Mouse (Mus musculus) MEL (cell line): ENCODE measurements at regions not wholly inside any gene's neighbourhood (a gene's known extent, or its start where the extent isn't known, plus 50 kb on each side); places are given as distances from the start of the nearest gene placed in this dataset.
A peak's percentile ranks its signal among the peaks of the same experiment; 100 is the strongest.

ENCODE experiments used
- DNase-seq: peaks from one replicate; pipeline ENCODE4 v3.0.0; 2011; ENCODE audit warnings: low read depth, low spot score
- H3K27ac ChIP-seq: 2 replicates; pipeline ENCODE4 v1.5.1; 2012; ENCODE audit warnings: low read depth, mild to moderate bottlenecking, control low read depth, low read length, moderate library complexity; ENCODE audit not compliant: control insufficient read depth
- H3K27me3 ChIP-seq, 2 experiments: fragments of 150-350 bp in 1 of 2; sonication (generic) in 1 of 2; 2 replicates each; pipeline ENCODE4 v1.6.1; 2012; ENCODE audit warnings: low read length in 2 of 2, mild to moderate bottlenecking in 2 of 2, improper control_type of control experiment in 1 of 2, moderate library complexity in 1 of 2; ENCODE audit not compliant: insufficient read depth in 2 of 2, control insufficient read depth in 1 of 2
- H3K36me3 ChIP-seq, 2 experiments: 2 replicates each; pipeline ENCODE4 v1.6.1; 2012 to 2014; ENCODE audit warnings: low read length in 2 of 2, improper control_type of control experiment in 1 of 2, inconsistent platforms in 1 of 2, mild to moderate bottlenecking in 1 of 2; ENCODE audit not compliant: insufficient read depth in 2 of 2, control insufficient read depth in 1 of 2
- H3K4me1 ChIP-seq, 2 experiments: fragments of 150-350 bp in 1 of 2; sonication (generic) in 1 of 2; 2 replicates each; pipeline ENCODE4 v1.6.1; 2012; ENCODE audit warnings: low read length in 2 of 2, improper control_type of control experiment in 1 of 2, mild to moderate bottlenecking in 1 of 2; ENCODE audit not compliant: insufficient read depth in 2 of 2, control insufficient read depth in 1 of 2
- H3K4me3 ChIP-seq, 2 experiments: fragments of 150-350 bp in 1 of 2; sonication (generic) in 1 of 2; 2 replicates each; pipeline ENCODE4 v1.5.1; 2012; ENCODE audit warnings: low read depth in 2 of 2, low read length in 2 of 2, mild to moderate bottlenecking in 2 of 2, moderate library complexity in 2 of 2, control low read depth in 1 of 2, improper control_type of control experiment in 1 of 2; ENCODE audit not compliant: control insufficient read depth in 1 of 2, insufficient read depth in 1 of 2
- H3K79me2 ChIP-seq: 2 replicates; pipeline ENCODE4 v1.6.1; 2012; ENCODE audit warnings: mild to moderate bottlenecking, low read length, moderate library complexity; ENCODE audit not compliant: control insufficient read depth, poor library complexity, insufficient read depth
- H3K9ac ChIP-seq: 2 replicates; pipeline ENCODE4 v1.6.1; 2012; ENCODE audit warnings: low read depth, mild to moderate bottlenecking, control low read depth, low read length, moderate library complexity; ENCODE audit not compliant: control insufficient read depth, poor library complexity, severe bottlenecking
- H3K9me3 ChIP-seq: fragments of 150-350 bp; sonication (generic); replicated peaks from 2 replicates; pipeline ENCODE4 v1.6.1; 2012; ENCODE audit warnings: mild to moderate bottlenecking, low read length, improper control_type of control experiment, moderate library complexity; ENCODE audit not compliant: insufficient read depth
- BHLHE40 ChIP-seq: IDR thresholded peaks from 2 replicates; pipeline ENCODE4 v1.6.1; 2012; ENCODE audit warnings: low read depth, mild to moderate bottlenecking, inconsistent platforms, low read length, improper control_type of control experiment, borderline replicate concordance
- CHD1 ChIP-seq: IDR thresholded peaks from 2 replicates; pipeline ENCODE4 v1.6.1; 2012; ENCODE audit warnings: low read depth, mild to moderate bottlenecking, inconsistent platforms, low read length, improper control_type of control experiment
- CHD2 ChIP-seq: IDR thresholded peaks from 2 replicates; pipeline ENCODE4 v1.6.1; 2011; ENCODE audit warnings: low read length, improper control_type of control experiment
- CTCF ChIP-seq, 3 experiments: IDR thresholded peaks in 2 of 3; conservative IDR thresholded peaks in 1 of 3; 2 replicates each; pipeline ENCODE4 v1.5.1; 2011 to 2012; ENCODE audit warnings: low read length in 3 of 3, low read depth in 2 of 3, mild to moderate bottlenecking in 2 of 3, improper control_type of control experiment in 1 of 3, inconsistent platforms in 1 of 3, mixed read lengths in 1 of 3, moderate library complexity in 1 of 3; ENCODE audit not compliant: control insufficient read depth in 1 of 3, insufficient read depth in 1 of 3, poor library complexity in 1 of 3, severe bottlenecking in 1 of 3
- E2F4 ChIP-seq: IDR thresholded peaks from 2 replicates; pipeline ENCODE4 v1.6.1; 2011; ENCODE audit warnings: low read depth, low read length, improper control_type of control experiment, borderline replicate concordance
- ELF1 ChIP-seq: IDR thresholded peaks from 2 replicates; pipeline ENCODE4 v1.6.1; 2014; ENCODE audit warnings: low read depth, mild to moderate bottlenecking, inconsistent platforms, low read length, improper control_type of control experiment, moderate library complexity
- EP300 ChIP-seq, 2 experiments: IDR thresholded peaks; 2 replicates each; pipeline ENCODE4 v1.6.1; 2011; ENCODE audit warnings: improper control_type of control experiment in 2 of 2, low read length in 2 of 2, low read depth in 1 of 2, mild to moderate bottlenecking in 1 of 2
- ETS1 ChIP-seq: IDR thresholded peaks from 2 replicates; pipeline ENCODE4 v1.6.1; 2012; ENCODE audit warnings: low read depth, mild to moderate bottlenecking, inconsistent platforms, low read length, improper control_type of control experiment, moderate library complexity
- GABPA ChIP-seq: IDR thresholded peaks from 2 replicates; pipeline ENCODE4 v1.6.1; 2012; ENCODE audit warnings: low read depth, mild to moderate bottlenecking, inconsistent platforms, low read length, improper control_type of control experiment, moderate library complexity
- GATA1 ChIP-seq: IDR thresholded peaks from 2 replicates; pipeline ENCODE4 v1.6.1; 2011; ENCODE audit warnings: low read depth, low read length, improper control_type of control experiment
- HCFC1 ChIP-seq: IDR thresholded peaks from 2 replicates; pipeline ENCODE4 v1.6.1; 2012; ENCODE audit warnings: low read depth, mild to moderate bottlenecking, inconsistent platforms, low read length, improper control_type of control experiment, moderate library complexity
- JUND ChIP-seq: IDR thresholded peaks from 2 replicates; pipeline ENCODE4 v1.6.1; 2011; ENCODE audit warnings: low read depth, mild to moderate bottlenecking, improper control_type of control experiment, low read length
- KAT2A ChIP-seq: conservative IDR thresholded peaks from 2 replicates; pipeline ENCODE4 v1.6.1; 2012; ENCODE audit warnings: low read depth, low read length, improper control_type of control experiment, inconsistent platforms
- MAFK ChIP-seq: IDR thresholded peaks from 2 replicates; pipeline ENCODE4 v1.6.1; 2011; ENCODE audit warnings: low read depth, mild to moderate bottlenecking, low read length, improper control_type of control experiment, borderline replicate concordance
- MAX ChIP-seq: IDR thresholded peaks from 2 replicates; pipeline ENCODE4 v1.6.1; 2011; ENCODE audit warnings: low read length, improper control_type of control experiment
- MAZ ChIP-seq: IDR thresholded peaks from 2 replicates; pipeline ENCODE4 v1.6.1; 2012; ENCODE audit warnings: low read depth, mild to moderate bottlenecking, inconsistent platforms, low read length, improper control_type of control experiment
- MEF2A ChIP-seq: IDR thresholded peaks from 2 replicates; pipeline ENCODE4 v1.6.1; 2014; ENCODE audit warnings: low read depth, mild to moderate bottlenecking, inconsistent platforms, low read length, improper control_type of control experiment; ENCODE audit not compliant: poor library complexity, insufficient replicate concordance, severe bottlenecking; ENCODE audit errors: extremely low read depth
- MXI1 ChIP-seq: IDR thresholded peaks from 2 replicates; pipeline ENCODE4 v1.6.1; 2011; ENCODE audit warnings: mild to moderate bottlenecking, low read depth, low read length, improper control_type of control experiment
- MYB ChIP-seq: IDR thresholded peaks from 2 replicates; pipeline ENCODE4 v1.6.1; 2011; ENCODE audit warnings: mild to moderate bottlenecking, low read depth, low read length, improper control_type of control experiment
- MYC ChIP-seq: IDR thresholded peaks from 2 replicates; pipeline ENCODE4 v1.6.1; 2011; ENCODE audit warnings: low read depth, mild to moderate bottlenecking, low read length, improper control_type of control experiment, moderate library complexity
- NELFE ChIP-seq: IDR thresholded peaks from 2 replicates; pipeline ENCODE4 v1.6.1; 2011; ENCODE audit warnings: low read depth, low read length, improper control_type of control experiment
- NRF1 ChIP-seq: IDR thresholded peaks from 2 replicates; pipeline ENCODE4 v1.6.1; 2014; ENCODE audit warnings: low read depth, mild to moderate bottlenecking, inconsistent platforms, low read length, improper control_type of control experiment, moderate library complexity; ENCODE audit not compliant: poor library complexity, insufficient read depth, severe bottlenecking
- POLR2A ChIP-seq, 2 experiments: IDR thresholded peaks; 2 replicates each; pipeline ENCODE4 v1.6.1; 2011 to 2012; ENCODE audit warnings: low read length in 2 of 2, mild to moderate bottlenecking in 2 of 2, control low read depth in 1 of 2, improper control_type of control experiment in 1 of 2, low read depth in 1 of 2, moderate library complexity in 1 of 2; ENCODE audit not compliant: control insufficient read depth in 1 of 2, insufficient read depth in 1 of 2, poor library complexity in 1 of 2
- POLR2AphosphoS2 ChIP-seq: IDR thresholded peaks from 2 replicates; pipeline ENCODE4 v1.6.1; 2011; ENCODE audit warnings: low read length, improper control_type of control experiment
- POLR2AphosphoS5 ChIP-seq: IDR thresholded peaks from 2 replicates; pipeline ENCODE4 v1.6.1; 2012; ENCODE audit warnings: low read depth, borderline replicate concordance, mild to moderate bottlenecking, inconsistent platforms, low read length, moderate library complexity, mixed read lengths
- RAD21 ChIP-seq: IDR thresholded peaks from 2 replicates; pipeline ENCODE4 v1.6.1; 2011; ENCODE audit warnings: mild to moderate bottlenecking, low read depth, low read length, improper control_type of control experiment
- RCOR1 ChIP-seq: IDR thresholded peaks from 2 replicates; pipeline ENCODE4 v1.6.1; 2012; ENCODE audit warnings: low read depth, mild to moderate bottlenecking, inconsistent platforms, low read length, improper control_type of control experiment
- SIN3A ChIP-seq: IDR thresholded peaks from 2 replicates; pipeline ENCODE4 v1.6.1; 2012; ENCODE audit warnings: low read length, improper control_type of control experiment, inconsistent platforms
- SMC3 ChIP-seq: IDR thresholded peaks from 2 replicates; pipeline ENCODE4 v1.6.1; 2011; ENCODE audit warnings: low read depth, low read length, improper control_type of control experiment
- TAL1 ChIP-seq: IDR thresholded peaks from 2 replicates; pipeline ENCODE4 v1.6.1; 2012; ENCODE audit warnings: mild to moderate bottlenecking, inconsistent platforms, low read length, moderate library complexity, mixed read lengths
- TBP ChIP-seq: IDR thresholded peaks from 2 replicates; pipeline ENCODE4 v1.8.0; 2011; ENCODE audit warnings: low read depth, low read length, improper control_type of control experiment
- TCF12 ChIP-seq: IDR thresholded peaks from 2 replicates; pipeline ENCODE4 v1.6.1; 2014; ENCODE audit warnings: low read depth, mild to moderate bottlenecking, inconsistent platforms, low read length, improper control_type of control experiment, moderate library complexity
- UBTF ChIP-seq: IDR thresholded peaks from 2 replicates; pipeline ENCODE4 v1.6.1; 2012; ENCODE audit warnings: low read depth, mild to moderate bottlenecking, inconsistent platforms, low read length, improper control_type of control experiment, moderate library complexity, borderline replicate concordance; ENCODE audit not compliant: insufficient read depth
- USF1 ChIP-seq: IDR thresholded peaks from 2 replicates; pipeline ENCODE4 v1.6.1; 2014; ENCODE audit warnings: low read depth, mild to moderate bottlenecking, inconsistent platforms, low read length, improper control_type of control experiment, moderate library complexity
- USF2 ChIP-seq, 2 experiments: IDR thresholded peaks; 2 replicates each; pipeline ENCODE4 v1.6.1; 2011 to 2012; ENCODE audit warnings: improper control_type of control experiment in 2 of 2, low read length in 2 of 2, borderline replicate concordance in 1 of 2, inconsistent platforms in 1 of 2, low read depth in 1 of 2, mild to moderate bottlenecking in 1 of 2; ENCODE audit not compliant: insufficient read depth in 1 of 2
- ZC3H11A ChIP-seq: IDR thresholded peaks from 2 replicates; pipeline ENCODE4 v1.6.1; 2012; ENCODE audit warnings: low read depth, mild to moderate bottlenecking, inconsistent platforms, low read length, improper control_type of control experiment
- ZKSCAN1 ChIP-seq: IDR thresholded peaks from 2 replicates; pipeline ENCODE4 v1.6.1; 2012; ENCODE audit warnings: low read depth, mild to moderate bottlenecking, inconsistent platforms, low read length, improper control_type of control experiment, moderate library complexity
- ZMIZ1 ChIP-seq: IDR thresholded peaks from 2 replicates; pipeline ENCODE4 v1.6.1; 2012; ENCODE audit warnings: low read depth, mild to moderate bottlenecking, inconsistent platforms, low read length, improper control_type of control experiment, moderate library complexity
- ZNF384 ChIP-seq: IDR thresholded peaks from 2 replicates; pipeline ENCODE4 v1.6.1; 2012; ENCODE audit warnings: low read depth, mild to moderate bottlenecking, inconsistent platforms, low read length, improper control_type of control experiment

DNA sequence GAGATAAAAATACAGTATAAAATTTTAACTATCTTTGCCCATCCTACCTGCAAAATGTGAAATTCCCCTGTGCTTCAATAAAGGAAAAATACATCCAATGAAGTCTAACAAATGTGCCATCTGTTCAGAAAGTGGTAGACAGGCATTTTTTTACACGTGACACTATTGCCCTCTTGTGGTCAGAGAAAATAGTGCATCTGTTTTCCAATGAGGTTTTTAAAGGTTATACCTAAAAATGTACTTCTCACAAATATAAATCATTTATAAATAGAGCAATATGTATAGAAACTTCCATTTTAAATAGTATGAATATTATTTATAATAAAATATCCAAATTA lies 93.5 kb downstream of the Mat2b start:
- Histone ChIP-seq H3K9ac (no peak overlapping the region), H3K36me3 (no peaks in the 10 kb centered on the region), H3K9me3 (no peaks in the 10 kb centered on the region), H3K4me1 (no peaks in the 10 kb centered on the region), H3K27me3 (no peaks in the 10 kb centered on the region), H3K4me3 (no peak overlapping the region), H3K27ac (no peak overlapping the region), H3K79me2 (no peaks in the 10 kb centered on the region)
- DNase-seq: peak; percentile 64
- TF ChIP-seq CHD1: no peak
- TF ChIP-seq MXI1: no peak
- TF ChIP-seq TAL1: no peak
- TF ChIP-seq RCOR1: no peak
- TF ChIP-seq MAFK: no peak
- TF ChIP-seq MYC: 0 out of 2 replicates have a peak, but pooled peaks have one; percentile 29
- TF ChIP-seq MAX: peak; percentile 33; the same call in 1 of the 2 replicates
- TF ChIP-seq CHD2: no peak
- no peak for TF ChIP-seq TBP
- TF ChIP-seq BHLHE40: no peak
- TF ChIP-seq JUND: no peak; the same call in 1 of the 2 replicates
- no peak for TF ChIP-seq USF1
- TF ChIP-seq ETS1: no peak
- TF ChIP-seq SMC3: peak; percentile 84
- no peak for TF ChIP-seq NELFE
- TF ChIP-seq ZMIZ1: no peak
- TF ChIP-seq GABPA: no peak
- no peak for TF ChIP-seq POLR2AphosphoS2
- TF ChIP-seq KAT2A: no peak
- TF ChIP-seq POLR2AphosphoS5: no peak
- no peak for TF ChIP-seq USF2 (IDR thresholded peaks at IDR 0.05; ENCODE audit: borderline replicate concordance in 1 of 2, insufficient read depth in 1 of 2, low read depth in 1 of 2, low read length in 2 of 2)
- no peak for TF ChIP-seq MYB
- TF ChIP-seq ZC3H11A: peak; percentile 78
- no peak for TF ChIP-seq MAZ
- no peak for TF ChIP-seq HCFC1
- TF ChIP-seq NRF1: no peak
- peak; percentile 98 for TF ChIP-seq RAD21
- no peak for TF ChIP-seq MEF2A
- no peak for TF ChIP-seq SIN3A
- no peak for TF ChIP-seq GATA1
- TF ChIP-seq E2F4: no peak
- no peak for TF ChIP-seq POLR2A (IDR thresholded peaks at IDR 0.05; ENCODE audit: control insufficient read depth in 1 of 2, insufficient read depth in 1 of 2, low read depth in 1 of 2, low read length in 2 of 2, poor library complexity in 1 of 2)
- no peak for TF ChIP-seq ZKSCAN1
- TF ChIP-seq EP300 (IDR thresholded peaks at IDR 0.05; ENCODE audit: low read depth in 1 of 2, low read length in 2 of 2): no peak
- no peak for TF ChIP-seq UBTF
- TF ChIP-seq TCF12: no peak
- peak in 2 of 3 experiments; percentile 54 to 82; a peak in 5 of 6 replicates for TF ChIP-seq CTCF (IDR thresholded peaks at IDR 0.05 in 2 of 3, conservative IDR thresholded peaks at IDR 0.05 in 1 of 3; ENCODE audit: control insufficient read depth in 1 of 3, insufficient read depth in 1 of 3, low read depth in 2 of 3, low read length in 3 of 3, poor library complexity in 1 of 3, severe bottlenecking in 1 of 3)
- TF ChIP-seq ZNF384: no peak
- no peak for TF ChIP-seq ELF1
